Mouse (Mus musculus) limb, embryonic 15.5 days (tissue): ENCODE measurements at regions not wholly inside any gene's neighbourhood (a gene's known extent, or its start where the extent isn't known, plus 50 kb on each side); places are given as distances from the start of the nearest gene placed in this dataset.

Experiments
- ATAC-seq: fragments of 200-750 bp; cut with Nextera tagmentation; 2 replicates; pipeline ENCODE4 v1.8.0; 2017; ENCODE audit warnings: low read depth, moderate TSS enrichment; ENCODE audit not compliant: insufficient number of reproducible peaks, low FRiP score, low TSS enrichment
- H3K27ac ChIP-seq: fragments of 300-500 bp; sonication (generic); 2 replicates; pipeline ENCODE4 v1.5.1; 2015; ENCODE audit warnings: moderate library complexity, mild to moderate bottlenecking, inconsistent platforms
- H3K27me3 ChIP-seq: fragments of 300-500 bp; sonication (generic); 2 replicates; pipeline ENCODE4 v1.6.1; 2015; ENCODE audit warnings: inconsistent platforms
- H3K36me3 ChIP-seq: fragments of 300-500 bp; sonication (generic); 2 replicates; pipeline ENCODE4 v1.6.1; 2015; ENCODE audit warnings: inconsistent platforms
- H3K4me1 ChIP-seq: fragments of 300-500 bp; sonication (generic); 2 replicates; pipeline ENCODE4 v1.6.1; 2015; ENCODE audit warnings: inconsistent platforms
- H3K4me2 ChIP-seq: fragments of 300-500 bp; sonication (generic); 2 replicates; pipeline ENCODE4 v1.6.1; 2015; ENCODE audit warnings: mild to moderate bottlenecking, inconsistent platforms
- H3K4me3 ChIP-seq: fragments of 300-500 bp; sonication (generic); 2 replicates; pipeline ENCODE4 v1.5.1; 2015; ENCODE audit warnings: mild to moderate bottlenecking, inconsistent platforms
- H3K9ac ChIP-seq: fragments of 300-500 bp; sonication (generic); 2 replicates; pipeline ENCODE4 v1.6.1; 2015; ENCODE audit warnings: inconsistent platforms
- H3K9me3 ChIP-seq: fragments of 300-500 bp; sonication (generic); 2 replicates; pipeline ENCODE4 v1.6.1; 2016; ENCODE audit warnings: inconsistent platforms
- WGBS: fragments of 180-500 bp; shearing (Covaris S2); methylation state at CpG from one replicate; pipeline ENCODE4 v1.1.7; 2015; 5-methylcytosine and 5-hydroxymethylcytosine counted together

DNA sequence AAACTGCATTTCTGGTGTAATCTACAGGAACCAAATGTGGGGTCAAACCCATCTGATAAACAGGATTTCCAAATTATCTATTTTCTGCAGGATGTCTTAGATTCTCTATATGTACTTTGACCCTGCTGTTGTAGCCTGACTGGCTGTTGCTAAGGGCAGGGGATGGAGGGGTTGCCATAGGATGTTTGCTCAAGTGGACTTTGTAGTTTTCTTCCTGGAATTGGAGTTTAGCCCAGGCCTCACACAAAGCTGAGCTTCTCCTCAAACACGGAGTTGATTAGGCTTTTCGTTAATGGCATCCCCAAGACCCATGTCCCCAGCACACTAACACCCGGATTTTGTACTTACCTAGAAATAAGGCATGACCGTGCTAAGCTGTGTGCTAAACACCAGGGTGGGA, 173.3 kb downstream of the Atp23 start:
- no peaks in the 10 kb centered on the region for H3K9me3 ChIP-seq
- H3K27me3 ChIP-seq = no peaks in the 10 kb centered on the region
- H3K27ac ChIP-seq = no peak overlapping the region
- no peak for ATAC-seq
- no peak overlapping the region for H3K4me3 ChIP-seq
- H3K4me1 ChIP-seq = no peaks in the 10 kb centered on the region
- WGBS = 74% methylated on average over 4 of the region's 4 CpGs
- no peak overlapping the region for H3K4me2 ChIP-seq
- H3K36me3 ChIP-seq = no peaks in the 10 kb centered on the region
- no peak overlapping the region for H3K9ac ChIP-seq

GRCm38 (mm10) chr10:126717961-126718360, 183.2 kb downstream of the Atp23 start:
- Histone ChIP-seq H3K27ac (no peak overlapping the region), H3K4me1 (no peaks in the 10 kb centered on the region), H3K27me3 (no peaks in the 10 kb centered on the region), H3K4me2 (no peak overlapping the region), H3K9ac (no peak overlapping the region), H3K36me3 (no peaks in the 10 kb centered on the region), H3K9me3 (no peaks in the 10 kb centered on the region), H3K4me3 (no peak overlapping the region)
- no peak for ATAC-seq
- WGBS = 43% methylated on average over 2 of the region's 2 CpGs

DNA sequence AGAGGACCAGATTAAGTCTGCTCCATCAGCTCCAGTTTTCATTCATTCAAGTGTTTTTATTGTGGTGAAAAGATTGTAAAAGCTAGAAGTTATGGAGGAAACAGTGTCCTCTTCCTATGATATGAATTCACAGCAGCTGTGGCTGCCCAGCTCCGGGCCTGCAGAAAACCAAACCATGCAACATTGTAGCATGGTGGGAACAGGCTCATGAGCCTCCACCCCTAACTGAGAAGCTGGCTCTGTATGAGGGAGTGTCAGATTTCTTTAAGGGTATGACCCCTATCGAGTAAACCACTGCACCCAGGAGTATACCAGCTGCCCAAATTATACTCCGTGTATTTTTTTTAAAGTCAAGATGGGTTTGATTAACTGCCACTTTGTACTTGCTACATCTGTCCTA, 189.4 kb downstream of the Atp23 start:
- H3K4me1 ChIP-seq = no peaks in the 10 kb centered on the region
- no peaks in the 10 kb centered on the region for H3K36me3 ChIP-seq
- H3K9me3 ChIP-seq = no peaks in the 10 kb centered on the region
- H3K27me3 ChIP-seq = no peaks in the 10 kb centered on the region
- 15% methylated on average over 3 of the region's 3 CpGs for WGBS
- no peak overlapping the region for H3K4me3 ChIP-seq
- H3K4me2 ChIP-seq = no peak overlapping the region
- no peak overlapping the region for H3K27ac ChIP-seq
- H3K9ac ChIP-seq = no peak overlapping the region
- no peak for ATAC-seq

- Histone ChIP-seq H3K36me3 (no peaks in the 10 kb centered on the region), H3K4me3 (no peak overlapping the region), H3K9me3 (no peaks in the 10 kb centered on the region), H3K4me1 (no peaks in the 10 kb centered on the region), H3K9ac (no peak overlapping the region), H3K4me2 (no peak overlapping the region), H3K27ac (no peak overlapping the region), H3K27me3 (no peaks in the 10 kb centered on the region)
- no peak for ATAC-seq
- 66% methylated on average over 14 of the region's 14 CpGs for WGBS
These were observed 191.8 kb downstream of the Atp23 start for GRCm38 (mm10) chr10:126709219-126709917.

DNA sequence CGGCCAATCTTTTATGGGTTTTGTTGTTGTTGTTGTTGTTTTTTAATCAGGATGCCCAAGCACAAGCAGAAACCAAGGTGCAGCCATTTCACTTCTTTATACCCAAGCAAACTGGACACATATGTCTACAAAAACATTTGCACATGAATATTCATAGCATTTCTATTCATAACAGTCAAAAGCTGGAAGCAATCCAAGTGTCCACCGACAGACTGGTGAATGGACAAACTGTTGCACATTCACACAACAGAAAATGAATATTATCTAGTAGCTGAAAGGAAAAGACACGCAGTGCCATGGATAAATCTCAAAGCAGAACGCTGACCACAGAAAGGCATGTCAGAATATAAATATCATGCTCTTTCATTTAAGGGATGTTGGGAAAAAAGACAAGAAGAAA, 192.4 kb downstream of the Atp23 start:
- Histone ChIP-seq H3K27ac (no peak overlapping the region), H3K27me3 (no peaks in the 10 kb centered on the region), H3K4me2 (no peak overlapping the region), H3K4me3 (no peak overlapping the region), H3K9me3 (no peaks in the 10 kb centered on the region), H3K36me3 (no peaks in the 10 kb centered on the region), H3K4me1 (no peaks in the 10 kb centered on the region), H3K9ac (no peak overlapping the region)
- WGBS = 64% methylated on average over 4 of the region's 4 CpGs
- no peak for ATAC-seq

GRCm38 (mm10) chr10:126708215-126708614, 192.9 kb downstream of the Atp23 start:
- Histone ChIP-seq H3K9me3 (no peaks in the 10 kb centered on the region), H3K9ac (no peak overlapping the region), H3K4me1 (no peaks in the 10 kb centered on the region), H3K4me2 (no peak overlapping the region), H3K36me3 (no peaks in the 10 kb centered on the region), H3K4me3 (no peak overlapping the region), H3K27ac (no peak overlapping the region), H3K27me3 (no peaks in the 10 kb centered on the region)
- no peak for ATAC-seq
- WGBS = 78% methylated on average over 4 of the region's 4 CpGs

DNA sequence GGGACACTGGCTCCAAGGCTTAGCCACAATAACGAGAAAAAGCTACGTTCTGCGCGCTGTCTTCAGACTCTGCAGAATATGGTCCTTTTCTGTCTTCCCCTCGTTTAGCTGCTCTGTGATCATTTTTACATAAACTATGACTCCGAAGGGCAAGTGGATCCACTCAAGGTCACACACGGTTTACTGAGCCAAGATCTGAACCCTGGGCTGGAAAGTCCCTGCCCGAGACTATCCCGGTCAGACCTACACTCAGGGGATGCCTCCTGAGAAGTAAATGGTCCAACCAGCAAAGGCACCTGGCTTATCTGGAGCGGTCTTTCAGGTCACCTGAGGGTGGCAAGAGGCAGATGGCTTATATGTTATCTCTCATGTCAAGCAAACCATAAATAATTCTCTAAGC, 204.1 kb downstream of the Atp23 start:
- ATAC-seq = no peak
- H3K4me1 ChIP-seq = no peaks in the 10 kb centered on the region
- no peak overlapping the region for H3K4me3 ChIP-seq
- H3K27ac ChIP-seq = no peak overlapping the region
- H3K4me2 ChIP-seq = no peak overlapping the region
- H3K9me3 ChIP-seq = no peaks in the 10 kb centered on the region
- no peaks in the 10 kb centered on the region for H3K36me3 ChIP-seq
- no peaks in the 10 kb centered on the region for H3K27me3 ChIP-seq
- no peak overlapping the region for H3K9ac ChIP-seq
- WGBS = 85% methylated on average over 10 of the region's 10 CpGs

DNA sequence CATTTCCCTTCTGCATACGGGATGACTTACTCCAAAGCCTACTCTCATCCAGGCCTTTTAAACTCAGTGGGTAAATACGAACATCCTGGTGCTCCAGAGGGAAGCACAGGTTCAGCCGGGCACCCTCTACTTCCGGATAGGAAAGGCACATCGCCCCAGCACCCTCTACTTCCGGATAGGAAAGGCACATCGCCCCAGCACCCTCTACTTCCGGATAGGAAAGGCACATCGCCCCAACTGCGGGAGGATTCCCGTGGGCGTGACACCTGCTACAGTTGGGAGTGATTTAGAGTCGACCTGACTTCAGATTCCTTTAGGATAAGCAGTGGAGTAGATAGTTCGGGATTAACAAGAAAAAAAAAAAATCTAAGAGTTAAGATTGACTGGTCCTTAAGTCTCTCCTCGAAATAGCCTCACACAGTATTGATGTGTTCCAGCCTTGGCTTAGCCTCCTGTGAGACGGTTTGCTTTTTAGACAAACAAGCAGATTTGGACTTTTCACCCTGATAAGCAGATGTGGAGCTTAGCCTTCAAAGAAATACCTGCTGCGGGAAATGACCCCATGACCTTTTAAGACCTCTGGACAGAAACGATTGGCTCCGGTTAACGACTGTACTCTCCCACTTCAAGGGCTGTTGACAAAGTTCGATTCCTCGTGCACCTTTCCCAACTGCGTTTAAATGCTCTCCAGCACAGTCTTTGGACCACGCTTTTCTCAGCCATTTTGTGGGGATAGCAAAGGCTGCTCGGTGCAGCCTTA, 210.1 kb downstream of the Atp23 start:
- H3K9ac ChIP-seq = no peak overlapping the region
- WGBS = 43% methylated on average over 25 of the region's 25 CpGs
- no peaks in the 10 kb centered on the region for H3K27me3 ChIP-seq
- no peak overlapping the region for H3K4me3 ChIP-seq
- no peaks in the 10 kb centered on the region for H3K4me1 ChIP-seq
- ATAC-seq = no peak
- H3K27ac ChIP-seq = no peak overlapping the region
- no peaks in the 10 kb centered on the region for H3K36me3 ChIP-seq
- no peak overlapping the region for H3K4me2 ChIP-seq
- no peaks in the 10 kb centered on the region for H3K9me3 ChIP-seq

DNA sequence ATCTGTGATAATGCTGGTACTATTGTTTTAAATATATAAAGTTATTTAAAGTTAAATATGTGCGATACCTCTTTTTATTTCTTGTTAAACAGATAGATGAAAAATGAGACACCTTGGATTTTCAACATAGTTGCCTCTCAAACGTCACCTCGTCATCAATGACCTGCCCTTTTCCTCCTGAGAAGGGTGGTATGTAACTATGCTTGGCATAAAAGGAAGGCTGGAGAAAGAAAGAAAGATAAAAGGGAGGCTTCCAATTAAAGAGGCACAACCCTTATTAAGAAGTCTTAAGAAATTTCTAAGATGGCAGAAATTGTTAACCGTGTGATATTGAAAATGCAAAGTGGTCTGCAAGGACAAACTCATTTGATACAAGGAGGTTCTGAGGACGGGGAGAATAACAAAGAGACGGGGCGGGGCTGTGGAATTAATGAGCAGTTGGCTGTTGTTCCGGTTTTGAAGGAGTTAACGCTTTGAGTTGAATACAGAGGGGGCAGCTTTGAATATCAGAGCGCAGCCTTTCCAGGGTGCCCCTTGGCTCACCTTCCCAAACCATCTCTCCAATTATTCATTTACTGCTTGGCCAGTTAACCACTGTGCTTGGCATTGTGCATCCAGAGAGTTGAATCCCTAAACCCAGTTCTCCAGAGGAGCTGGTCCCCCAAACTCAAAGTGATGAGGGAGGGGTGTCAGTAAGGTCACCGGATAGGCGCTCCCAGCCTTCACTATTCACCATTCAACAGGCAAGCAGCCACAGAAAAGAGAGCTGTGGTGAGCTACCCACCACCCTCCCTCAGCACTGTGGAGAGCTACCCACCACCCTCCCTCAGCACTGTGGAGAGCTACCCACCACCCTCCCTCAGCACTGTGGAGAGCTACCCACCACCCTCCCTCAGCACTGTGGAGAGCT, 220.6 kb downstream of the Atp23 start:
- Histone ChIP-seq H3K4me3 (no peak overlapping the region), H3K36me3 (no peaks in the 10 kb centered on the region), H3K4me2 (no peak overlapping the region), H3K4me1 (no peaks in the 10 kb centered on the region), H3K27ac (no peak overlapping the region), H3K9ac (no peak overlapping the region), H3K9me3 (no peaks in the 10 kb centered on the region), H3K27me3 (peaks cover 6% of the 10 kb centered on the region; the same call in 1 of the 2 replicates)
- WGBS = 12% methylated on average over 12 of the region's 12 CpGs
- no peak for ATAC-seq

- Histone ChIP-seq H3K4me2 (no peak overlapping the region), H3K4me1 (no peaks in the 10 kb centered on the region), H3K4me3 (no peak overlapping the region), H3K27me3 (peaks cover 6% of the 10 kb centered on the region; the same call in 1 of the 2 replicates), H3K9me3 (no peaks in the 10 kb centered on the region), H3K36me3 (no peaks in the 10 kb centered on the region), H3K27ac (no peak overlapping the region), H3K9ac (no peak overlapping the region)
- WGBS = 24% methylated on average over 25 of the region's 25 CpGs
- no peak for ATAC-seq
These were observed 221.7 kb downstream of the Atp23 start for GRCm38 (mm10) chr10:126679224-126680120.

DNA sequence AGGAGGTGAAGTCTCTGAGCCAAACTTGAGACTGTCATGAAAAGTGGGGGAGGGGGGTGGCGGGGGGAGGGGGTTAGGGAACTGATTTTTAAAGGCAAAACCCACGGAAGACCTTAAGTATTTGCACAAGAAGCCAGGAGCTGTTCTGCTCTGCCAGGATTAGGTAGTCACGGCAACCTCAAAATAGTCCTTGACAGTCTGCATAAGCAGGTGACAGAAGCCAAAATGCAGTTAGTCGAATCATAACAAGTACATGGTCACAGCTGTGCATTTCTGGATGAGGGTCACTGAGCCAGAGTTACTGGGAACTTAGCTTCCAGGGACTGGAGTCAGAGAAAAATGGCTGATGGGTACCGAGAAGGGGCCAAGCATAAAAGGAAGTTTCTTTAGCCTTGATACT, 227.7 kb downstream of the Atp23 start:
- Histone ChIP-seq H3K9ac (no peak overlapping the region), H3K4me3 (no peak overlapping the region), H3K36me3 (no peaks in the 10 kb centered on the region), H3K4me2 (no peak overlapping the region), H3K9me3 (no peaks in the 10 kb centered on the region), H3K4me1 (no peaks in the 10 kb centered on the region), H3K27me3 (no peaks in the 10 kb centered on the region), H3K27ac (no peak overlapping the region)
- no peak for ATAC-seq
- 47% methylated on average over 5 of the region's 5 CpGs for WGBS
